Mouse (Mus musculus) testis, adult 2 months (tissue): ENCODE measurements at regions not wholly inside any gene's neighbourhood (a gene's known extent, or its start where the extent isn't known, plus 50 kb on each side); places are given as distances from the start of the nearest gene placed in this dataset.

Source experiments
- H3K27ac ChIP-seq: fragments of 200-500 bp; 2 replicates; pipeline ENCODE4 v1.5.1; 2012; ENCODE audit warnings: low read depth, low read length; ENCODE audit not compliant: control insufficient read depth, insufficient read depth
- H3K27me3 ChIP-seq: fragments of 200-500 bp; 2 replicates; pipeline ENCODE4 v1.6.1; 2012; ENCODE audit warnings: mild to moderate bottlenecking, low read length, moderate library complexity; ENCODE audit not compliant: control insufficient read depth, insufficient read depth
- H3K36me3 ChIP-seq: fragments of 200-500 bp; 2 replicates; pipeline ENCODE4 v1.6.1; 2012; ENCODE audit warnings: mild to moderate bottlenecking, low read length; ENCODE audit not compliant: control insufficient read depth, insufficient read depth
- H3K4me1 ChIP-seq: fragments of 200-500 bp; 2 replicates; pipeline ENCODE4 v1.6.1; 2012; ENCODE audit warnings: low read length; ENCODE audit not compliant: control insufficient read depth, insufficient read depth
- H3K4me3 ChIP-seq: fragments of 200-500 bp; 2 replicates; pipeline ENCODE4 v1.5.1; 2012; ENCODE audit warnings: low read depth, mild to moderate bottlenecking, low read length, moderate library complexity, mixed read lengths; ENCODE audit not compliant: control insufficient read depth
- CTCF ChIP-seq: fragments of 200-500 bp; IDR thresholded peaks from 2 replicates; pipeline ENCODE4 v1.5.1; 2012; ENCODE audit warnings: low read depth, mild to moderate bottlenecking, inconsistent platforms, low read length, moderate library complexity; ENCODE audit not compliant: control insufficient read depth, insufficient read depth, insufficient replicate concordance
- POLR2A ChIP-seq: fragments of 200-500 bp; IDR thresholded peaks from 2 replicates; pipeline ENCODE4 v1.6.1; 2012; ENCODE audit warnings: low read depth, mild to moderate bottlenecking, inconsistent platforms, low read length, moderate library complexity; ENCODE audit not compliant: control insufficient read depth

DNA sequence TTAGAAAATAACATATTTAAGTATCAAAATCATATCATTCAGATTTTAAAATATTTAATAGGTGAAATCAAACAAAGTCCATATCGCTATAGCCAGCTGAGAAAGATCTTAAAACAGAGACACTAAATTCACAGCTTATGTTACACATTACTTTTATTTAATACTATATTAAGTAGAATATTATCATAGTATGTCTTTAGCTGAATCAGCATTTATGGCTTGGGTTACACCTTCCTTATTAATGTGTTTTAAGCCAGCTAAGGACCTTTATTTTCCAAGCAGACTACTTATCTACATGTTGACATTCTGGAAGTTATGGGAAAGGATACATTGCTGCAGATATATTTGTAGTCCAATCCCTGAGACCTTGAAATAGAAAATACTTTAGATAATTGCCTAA, 684.9 kb upstream of the Adgrl4 start:
- no peaks in the 10 kb centered on the region for H3K27me3 ChIP-seq
- TF ChIP-seq CTCF, result no peak
- TF ChIP-seq POLR2A, result no peak

DNA sequence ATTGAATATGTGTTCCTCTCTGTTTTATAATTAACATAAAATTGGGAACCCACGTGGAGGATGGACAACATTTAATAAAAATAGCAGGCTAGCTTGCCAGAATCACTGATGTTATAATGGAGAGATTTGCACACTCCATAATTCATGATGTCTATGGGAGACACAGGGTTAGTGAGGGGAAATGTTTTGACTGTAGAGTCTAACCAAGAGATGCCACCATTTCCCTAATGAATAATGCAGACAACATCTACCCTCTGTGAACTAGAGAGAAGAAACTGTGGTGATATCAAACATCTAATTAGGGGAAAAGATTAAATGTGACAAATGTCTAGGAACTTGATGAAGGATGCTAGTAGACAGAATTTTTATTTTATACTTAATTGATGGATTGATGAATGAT, 677.8 kb upstream of the Adgrl4 start:
- TF ChIP-seq POLR2A, result no peak
- TF ChIP-seq CTCF, result no peak
- Histone ChIP-seq H3K27me3 (no peaks in the 10 kb centered on the region), H3K4me1 (no peaks in the 10 kb centered on the region)

More for the DNA sequence above, 684.9 kb upstream of the Adgrl4 start:
- H3K36me3 ChIP-seq, result no peaks in the 10 kb centered on the region
- no peaks in the 10 kb centered on the region for H3K4me1 ChIP-seq
- H3K4me3 ChIP-seq, result no peak overlapping the region
- no peak overlapping the region for H3K27ac ChIP-seq

DNA sequence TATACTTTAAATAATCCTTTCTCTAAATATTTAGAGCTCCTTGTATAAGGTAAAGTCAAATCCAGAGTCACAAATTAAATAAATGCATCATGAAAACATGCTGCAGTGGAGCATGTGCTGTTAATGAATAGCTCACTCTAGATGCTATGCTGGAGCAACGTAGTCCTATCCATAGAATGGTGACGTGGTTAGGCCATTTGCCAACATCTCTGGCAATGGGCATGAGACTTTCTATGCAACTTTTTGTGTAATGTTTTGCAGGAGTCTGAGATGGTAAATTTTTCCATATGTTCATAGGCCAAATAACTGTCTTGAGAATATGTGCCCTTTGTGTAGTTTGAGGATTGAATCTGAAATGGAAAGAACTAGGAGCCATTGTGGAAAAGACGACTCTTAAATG, 653.1 kb upstream of the Adgrl4 start:
- Histone ChIP-seq H3K27ac (no peak overlapping the region), H3K27me3 (no peaks in the 10 kb centered on the region), H3K4me3 (no peak overlapping the region), H3K4me1 (no peaks in the 10 kb centered on the region), H3K36me3 (no peaks in the 10 kb centered on the region)
- TF ChIP-seq CTCF (no peak), POLR2A (no peak)

More for the DNA sequence above, 677.8 kb upstream of the Adgrl4 start:
- Histone ChIP-seq H3K36me3 (no peaks in the 10 kb centered on the region), H3K4me3 (no peak overlapping the region), H3K27ac (no peak overlapping the region)

DNA sequence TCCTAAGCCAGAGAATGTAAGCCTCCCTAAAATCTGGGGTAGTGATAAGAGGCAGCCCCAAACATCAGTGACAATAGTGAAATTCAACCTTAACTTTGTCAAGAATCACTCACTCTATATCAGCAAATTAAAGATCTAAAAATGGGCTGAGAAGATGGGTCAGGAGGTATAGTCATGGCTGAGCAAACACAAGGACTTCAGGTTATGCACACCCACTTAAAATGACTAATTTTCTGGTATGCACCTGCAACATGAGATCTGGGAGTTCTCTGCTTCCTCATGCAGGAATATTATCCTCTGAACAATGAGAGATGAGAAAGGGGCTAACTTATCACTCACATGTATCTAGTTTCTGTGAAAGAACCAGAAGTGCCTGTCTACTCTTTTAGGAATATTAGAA, 619.9 kb upstream of the Adgrl4 start:
- Histone ChIP-seq H3K27me3 (no peaks in the 10 kb centered on the region), H3K36me3 (no peaks in the 10 kb centered on the region), H3K27ac (no peak overlapping the region), H3K4me1 (no peaks in the 10 kb centered on the region), H3K4me3 (no peak overlapping the region)
- TF ChIP-seq CTCF (no peak), POLR2A (no peak)

DNA sequence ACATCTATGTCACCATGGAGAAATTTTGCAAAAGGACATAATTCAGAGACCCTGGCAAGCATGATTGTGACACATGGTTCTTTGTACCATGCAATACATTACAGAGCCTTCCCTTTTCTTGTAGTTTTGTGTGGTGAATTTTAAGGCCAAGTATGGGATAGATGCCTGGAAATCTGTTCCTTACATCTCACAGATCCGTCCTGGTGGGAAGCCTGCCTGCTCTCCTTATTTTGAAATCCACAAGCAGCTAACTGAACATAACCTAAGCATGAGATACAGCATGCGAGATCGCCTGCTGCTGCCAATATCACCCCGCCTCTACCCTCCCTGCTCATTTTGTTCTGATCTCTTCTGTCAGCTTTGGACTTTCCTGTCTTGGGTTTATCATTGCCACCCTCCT, 618.3 kb upstream of the Adgrl4 start:
- Histone ChIP-seq H3K36me3 (no peaks in the 10 kb centered on the region), H3K27me3 (no peaks in the 10 kb centered on the region), H3K4me3 (no peak overlapping the region), H3K27ac (no peak overlapping the region), H3K4me1 (no peaks in the 10 kb centered on the region)
- TF ChIP-seq CTCF (no peak), POLR2A (no peak)

DNA sequence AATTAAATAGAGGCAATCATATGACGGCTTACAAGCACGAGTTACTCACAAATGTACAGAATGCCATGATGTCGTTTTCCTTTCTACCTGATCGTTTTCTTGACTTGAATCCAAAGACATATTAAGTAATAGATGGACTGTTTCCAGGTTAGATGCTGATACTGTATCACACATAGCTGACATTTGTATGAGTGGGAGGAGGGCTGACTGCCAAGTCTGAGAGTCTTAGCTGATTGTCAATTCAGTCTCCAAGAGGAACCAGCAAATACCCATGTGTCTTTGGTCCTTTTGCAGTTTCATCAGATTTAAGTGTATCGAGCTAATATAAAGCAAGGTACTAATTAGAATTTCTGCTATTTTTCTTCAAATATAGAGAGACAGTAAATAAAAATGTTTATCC, 617.6 kb upstream of the Adgrl4 start:
- H3K36me3 ChIP-seq, result no peaks in the 10 kb centered on the region
- H3K4me3 ChIP-seq, result no peak overlapping the region
- H3K27ac ChIP-seq, result no peak overlapping the region
- H3K4me1 ChIP-seq, result no peaks in the 10 kb centered on the region
- no peaks in the 10 kb centered on the region for H3K27me3 ChIP-seq
- TF ChIP-seq CTCF, result no peak
- TF ChIP-seq POLR2A, result no peak

DNA sequence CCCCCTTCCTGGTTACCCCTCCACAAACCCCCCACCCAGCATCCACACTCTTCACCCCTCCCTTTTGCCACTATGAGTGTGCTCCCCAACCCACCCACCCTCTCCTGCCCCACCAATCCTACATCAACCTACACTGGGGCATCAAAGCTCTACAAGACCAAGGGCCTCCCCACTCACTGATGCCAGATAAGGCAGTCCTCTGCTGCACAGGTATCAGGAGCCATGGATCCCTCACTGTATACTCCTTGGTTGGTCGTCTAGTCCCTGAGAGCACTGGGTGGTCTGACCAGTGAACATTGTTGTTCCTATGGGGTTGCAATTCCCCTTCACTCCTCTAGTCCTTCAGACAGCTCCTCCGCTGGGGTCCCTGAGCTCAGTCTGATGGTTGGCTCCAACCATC, 591.7 kb upstream of the Adgrl4 start:
- Histone ChIP-seq H3K36me3 (no peaks in the 10 kb centered on the region), H3K4me3 (no peak overlapping the region), H3K27ac (no peak overlapping the region), H3K4me1 (no peaks in the 10 kb centered on the region), H3K27me3 (no peaks in the 10 kb centered on the region)
- TF ChIP-seq POLR2A (no peak), CTCF (no peak)

DNA sequence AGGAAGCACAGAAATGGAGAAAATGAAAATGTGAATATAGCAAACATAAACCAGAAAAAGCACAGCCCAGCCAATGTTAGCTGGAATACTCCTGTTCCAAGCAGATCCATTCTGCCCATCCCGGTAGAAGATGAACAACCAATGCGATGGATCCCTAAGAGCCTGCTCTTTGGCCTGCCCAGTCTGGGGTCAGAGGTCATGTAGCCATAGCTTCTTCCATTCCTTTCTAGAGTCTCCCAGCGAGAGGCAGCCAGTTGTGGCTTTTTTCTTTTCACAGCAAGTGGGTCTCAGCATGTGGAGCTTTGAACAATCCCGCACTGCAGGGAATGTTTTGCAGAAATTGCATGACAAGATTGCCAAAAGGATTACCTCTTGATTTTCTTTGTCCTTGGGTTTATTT, 585.6 kb upstream of the Adgrl4 start:
- Histone ChIP-seq H3K4me3 (no peak overlapping the region), H3K36me3 (no peaks in the 10 kb centered on the region), H3K27ac (no peak overlapping the region), H3K27me3 (no peaks in the 10 kb centered on the region), H3K4me1 (no peaks in the 10 kb centered on the region)
- TF ChIP-seq CTCF (no peak), POLR2A (no peak)
